Mouse (Mus musculus) lung, postnatal 0 days (tissue): ENCODE measurements at regions not wholly inside any gene's neighbourhood (a gene's known extent, or its start where the extent isn't known, plus 50 kb on each side); places are given as distances from the start of the nearest gene placed in this dataset.
A peak's percentile ranks its signal among the peaks of the same experiment; 100 is the strongest.

Experiments used
- ATAC-seq: fragments of 200-750 bp; cut with Nextera tagmentation; 2 replicates; pipeline ENCODE4 v1.8.0; 2017; ENCODE audit warnings: moderate library complexity
- DNase-seq: peaks from one replicate; pipeline ENCODE4 v3.0.0-alpha.2; 2016; ENCODE audit warnings: low spot score
- H3K27ac ChIP-seq: fragments of 300-500 bp; sonication (generic); 2 replicates; pipeline ENCODE4 v1.5.1; 2014; ENCODE audit warnings: antibody characterized with exemption, mild to moderate bottlenecking, low read length, mixed read lengths
- H3K27me3 ChIP-seq: fragments of 300-500 bp; sonication (generic); replicated peaks from 2 replicates; pipeline ENCODE4 v1.6.1; 2014; ENCODE audit warnings: low read length, mixed read lengths; ENCODE audit not compliant: insufficient read depth
- H3K36me3 ChIP-seq: fragments of 300-500 bp; sonication (generic); 2 replicates; pipeline ENCODE4 v1.6.1; 2014; ENCODE audit warnings: low read length, mixed read lengths; ENCODE audit not compliant: insufficient read depth
- H3K4me1 ChIP-seq: fragments of 300-500 bp; sonication (generic); 2 replicates; pipeline ENCODE4 v1.6.1; 2014; ENCODE audit warnings: antibody characterized with exemption, low read depth, low read length, mixed read lengths; ENCODE audit not compliant: insufficient read depth
- H3K4me2 ChIP-seq: fragments of 300-500 bp; sonication (generic); replicated peaks from 2 replicates; pipeline ENCODE4 v1.6.1; 2014; ENCODE audit warnings: low read depth, mild to moderate bottlenecking, low read length, moderate library complexity, mixed read lengths
- H3K4me3 ChIP-seq: fragments of 300-500 bp; sonication (generic); 2 replicates; pipeline ENCODE4 v1.5.1; 2014; ENCODE audit warnings: low read depth, low read length
- H3K9ac ChIP-seq: fragments of 300-500 bp; sonication (generic); replicated peaks from 2 replicates; pipeline ENCODE4 v1.6.1; 2014; ENCODE audit warnings: low read depth, mild to moderate bottlenecking
- H3K9me3 ChIP-seq: fragments of 300-500 bp; sonication (generic); 2 replicates; pipeline ENCODE4 v1.6.1; 2016; ENCODE audit warnings: low read length, mixed read lengths
- CTCF ChIP-seq: IDR thresholded peaks from 2 replicates; pipeline ENCODE4 v1.5.1; 2016; ENCODE audit warnings: antibody characterized with exemption, mild to moderate bottlenecking
- EP300 ChIP-seq: IDR thresholded peaks from 2 replicates; pipeline ENCODE4 v1.6.1; 2016; ENCODE audit warnings: antibody characterized with exemption, mild to moderate bottlenecking, control low read depth
- WGBS: fragments of 180-500 bp; shearing (Covaris S2); extraction: QIAGEN DNeasy Blood & Tissue Kit; methylation state at CpG from one replicate; pipeline ENCODE4 v1.1.7; 2014; 5-methylcytosine and 5-hydroxymethylcytosine counted together

DNA sequence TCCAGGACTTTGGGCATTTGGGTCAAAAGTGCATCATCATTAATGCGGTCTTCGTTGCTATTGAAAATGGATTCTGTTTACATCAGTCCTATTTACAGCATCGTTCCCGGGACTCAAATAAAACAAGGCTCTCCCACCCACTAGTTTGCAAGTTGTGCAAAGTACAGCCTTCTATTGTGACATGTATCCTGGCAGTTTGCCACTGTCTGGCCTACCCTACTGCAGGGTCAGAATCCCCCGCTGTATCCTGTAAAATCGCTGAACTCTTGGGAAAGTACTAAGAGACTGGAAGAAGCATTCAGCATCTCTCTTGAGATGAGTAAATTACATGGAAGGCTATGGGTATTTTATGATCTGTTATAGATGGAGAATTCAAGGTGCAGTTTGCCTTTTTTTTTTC is 122.1 kb upstream of the Adamts9 start:
- TF ChIP-seq EP300: peak; percentile 32; the same call in 1 of the 2 replicates
- TF ChIP-seq CTCF: no peak
- no peak overlapping the region; the same call in 1 of the 2 replicates for H3K27ac ChIP-seq
- no peaks in the 10 kb centered on the region for H3K27me3 ChIP-seq
- WGBS: 36% methylated on average over 6 of the region's 6 CpGs
- peak; percentile 71 for ATAC-seq
- no peak overlapping the region for H3K4me3 ChIP-seq
- H3K4me1 ChIP-seq: peaks cover 9% of the 10 kb centered on the region
- peak; percentile 78 for DNase-seq
- no peaks in the 10 kb centered on the region for H3K9me3 ChIP-seq
- no peaks in the 10 kb centered on the region for H3K36me3 ChIP-seq
- no peak overlapping the region for H3K4me2 ChIP-seq
- no peak overlapping the region for H3K9ac ChIP-seq

DNA sequence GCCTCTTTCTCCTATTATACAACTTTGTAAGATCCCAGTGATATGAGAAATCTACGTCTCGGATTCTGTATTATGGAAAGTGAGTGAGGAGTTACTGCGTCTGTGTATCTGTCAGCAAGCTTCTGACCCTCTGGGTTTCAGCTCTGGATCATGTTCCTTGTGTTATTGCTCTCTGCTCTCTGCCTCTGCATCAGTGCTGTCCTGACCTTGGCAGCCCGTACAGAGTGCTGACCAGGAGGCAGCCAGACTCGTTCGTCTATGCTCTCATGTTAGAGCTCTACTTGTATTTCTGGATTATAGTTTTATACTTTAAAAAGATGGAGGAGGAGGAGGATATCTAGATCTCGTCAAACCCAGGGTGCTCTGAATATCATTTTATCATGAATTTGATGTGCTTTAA is 121.1 kb upstream of the Adamts9 start:
- ATAC-seq (no peak), DNase-seq (no peak)
- Histone ChIP-seq H3K36me3 (no peaks in the 10 kb centered on the region), H3K9me3 (no peaks in the 10 kb centered on the region), H3K27ac (no peak overlapping the region), H3K4me1 (peaks cover 9% of the 10 kb centered on the region), H3K9ac (no peak overlapping the region), H3K4me3 (no peak overlapping the region), H3K4me2 (no peak overlapping the region), H3K27me3 (no peaks in the 10 kb centered on the region)
- no peak for TF ChIP-seq EP300
- no peak for TF ChIP-seq CTCF
- WGBS: 70% methylated on average over 7 of the region's 7 CpGs

DNA sequence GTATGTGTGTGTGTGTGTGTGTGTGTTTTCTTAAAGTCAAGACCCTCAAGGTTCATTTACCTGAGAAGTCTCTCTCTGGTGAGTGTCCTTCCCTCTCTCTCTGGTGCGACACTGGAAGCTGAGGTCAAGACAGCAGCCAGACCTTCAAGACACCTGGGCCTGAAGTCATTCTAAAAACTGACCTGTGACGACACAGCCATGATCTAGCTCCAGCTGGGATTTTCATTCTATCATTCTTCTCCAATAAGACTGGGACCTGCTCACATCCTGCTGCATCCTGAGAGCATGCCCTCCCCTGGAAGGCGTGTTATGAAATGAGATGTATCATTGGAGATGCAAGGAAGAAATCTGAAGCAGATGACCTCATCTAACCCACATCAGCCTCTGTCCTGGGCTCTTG is 118.4 kb upstream of the Adamts9 start:
- ATAC-seq (no peak), DNase-seq (no peak)
- 79% methylated on average over 3 of the region's 3 CpGs for WGBS
- Histone ChIP-seq H3K9me3 (no peaks in the 10 kb centered on the region), H3K4me1 (peaks cover 8% of the 10 kb centered on the region), H3K27me3 (no peaks in the 10 kb centered on the region), H3K4me3 (no peak overlapping the region), H3K36me3 (no peaks in the 10 kb centered on the region), H3K4me2 (no peak overlapping the region), H3K27ac (no peak overlapping the region), H3K9ac (no peak overlapping the region)
- TF ChIP-seq EP300 (no peak), CTCF (no peak)

DNA sequence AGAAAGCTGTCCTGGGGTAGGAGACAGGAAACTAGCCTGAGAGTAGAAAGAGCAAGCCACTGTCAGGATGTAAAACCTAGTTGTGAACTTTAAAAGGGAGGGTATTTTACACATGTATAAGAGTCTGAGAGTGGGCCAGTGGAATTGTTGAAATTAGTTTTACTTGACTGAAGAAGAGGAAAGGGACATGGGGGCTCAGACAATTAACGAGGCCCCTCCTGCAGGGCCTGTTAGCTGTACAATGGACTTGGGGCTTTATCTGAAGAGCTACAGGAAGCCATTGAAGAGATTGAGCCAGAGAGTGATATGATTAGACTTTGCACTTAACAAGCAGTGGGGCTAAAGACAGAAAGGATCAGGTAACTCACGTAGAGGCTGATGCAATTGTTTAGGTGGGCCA is 102.2 kb upstream of the Adamts9 start:
- H3K9me3 ChIP-seq: no peaks in the 10 kb centered on the region
- H3K27me3 ChIP-seq: no peaks in the 10 kb centered on the region
- no peak overlapping the region for H3K27ac ChIP-seq
- no peak overlapping the region for H3K4me3 ChIP-seq
- ATAC-seq (no peak), DNase-seq (no peak)
- H3K9ac ChIP-seq: no peak overlapping the region
- no peaks in the 10 kb centered on the region for H3K36me3 ChIP-seq
- no peak for TF ChIP-seq CTCF
- no peak for TF ChIP-seq EP300
- H3K4me2 ChIP-seq: no peak overlapping the region
- WGBS: 63% methylated on average over 2 of the region's 2 CpGs
- no peaks in the 10 kb centered on the region for H3K4me1 ChIP-seq

DNA sequence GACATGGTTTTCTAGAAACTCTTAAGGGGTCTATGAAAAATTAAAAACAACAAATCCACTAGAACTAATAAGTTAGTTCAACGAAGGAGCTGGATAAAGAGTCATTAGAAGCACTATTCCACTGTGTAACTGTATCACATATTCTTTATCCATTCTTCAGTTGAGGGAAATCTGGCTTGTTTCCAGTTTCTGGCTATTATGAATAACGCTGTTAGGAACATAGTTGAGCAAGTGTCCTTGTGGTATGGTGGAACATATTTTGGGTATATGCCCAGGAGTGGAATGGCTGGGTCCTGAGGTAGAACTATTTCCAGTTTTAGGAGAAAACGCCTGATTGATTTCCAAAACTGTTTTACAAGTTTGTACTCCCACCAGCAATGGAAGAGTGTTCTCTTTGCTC is 97.7 kb upstream of the Adamts9 start:
- TF ChIP-seq CTCF (no peak), EP300 (0 out of 2 replicates have a peak, but pooled peaks have one; percentile 21)
- peak; percentile 48 for DNase-seq

DNA sequence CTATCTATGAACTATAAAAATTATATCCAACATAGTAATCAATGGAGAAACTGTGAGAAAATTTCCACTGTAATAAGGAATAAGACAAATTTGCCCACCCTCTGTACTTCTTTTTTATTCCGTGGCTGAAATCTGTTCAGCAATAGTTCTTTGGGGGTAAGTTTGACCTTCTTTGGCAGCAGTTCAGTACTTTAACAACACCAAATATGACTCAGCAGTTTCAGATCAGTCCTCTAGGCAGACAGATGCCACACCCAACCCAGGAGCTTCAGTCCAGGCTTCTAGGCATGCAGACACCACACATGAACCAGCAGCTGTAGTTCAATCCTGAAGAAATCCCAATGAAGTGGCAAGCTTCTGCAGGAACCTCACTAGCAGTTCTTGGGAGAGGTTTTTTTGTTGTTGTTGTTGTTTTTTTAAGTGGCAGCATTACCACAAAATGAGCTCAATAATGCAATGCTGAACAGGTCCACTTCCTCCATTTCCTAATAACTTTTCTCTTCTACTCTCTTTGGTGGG is 88.6 kb upstream of the Adamts9 start:
- Histone ChIP-seq H3K4me2 (no peak overlapping the region), H3K9me3 (no peaks in the 10 kb centered on the region), H3K36me3 (no peaks in the 10 kb centered on the region), H3K27ac (no peak overlapping the region), H3K9ac (no peak overlapping the region), H3K4me1 (no peaks in the 10 kb centered on the region), H3K4me3 (no peak overlapping the region), H3K27me3 (no peaks in the 10 kb centered on the region)
- 74% methylated on average over 1 of the region's 1 CpGs for WGBS
- TF ChIP-seq CTCF (no peak), EP300 (no peak)
- no peak for DNase-seq
- ATAC-seq: no peak

More for the DNA sequence above, 97.7 kb upstream of the Adamts9 start:
- WGBS: 47% methylated on average over 3 of the region's 3 CpGs
- Histone ChIP-seq H3K9ac (no peak overlapping the region), H3K36me3 (no peaks in the 10 kb centered on the region), H3K27ac (no peak overlapping the region), H3K4me2 (no peak overlapping the region), H3K9me3 (peaks cover 5% of the 10 kb centered on the region; the same call in 1 of the 2 replicates), H3K4me3 (no peak overlapping the region), H3K27me3 (no peaks in the 10 kb centered on the region), H3K4me1 (no peaks in the 10 kb centered on the region)
- ATAC-seq: no peak
